Mouse (Mus musculus) gastrocnemius, postnatal 14 days (tissue): ENCODE results near the gene Dkkl1. TPM values are rescaled to one million over a fixed set of nuclear protein-coding genes. Genes with fewer than 3 reads are reported as not detected.
A peak's percentile ranks its signal among the peaks of the same experiment; 100 is the strongest.
"Not testable (repeated sequence)": the region's sequence is repeated elsewhere in the genome, so short reads cannot be mapped to it uniquely, and the experiment has no call there.

Experiments used
- DNase-seq: peaks from one replicate; pipeline ENCODE4 v3.0.0; 2021; ENCODE audit warnings: mixed read lengths
- intact Hi-C: fragments of 180-260 bp; cut with DNase I; formaldehyde crosslinking; loops from one replicate; pipeline ENCODE4 v1.15.1; 2025; ENCODE audit warnings: low total_unique reads
- total RNA-seq, 2 experiments: library from RNA; stranded (reverse); gene quantifications; 2 replicates each; pipeline ENCODE4 v1.2.3; 2021

Gene Dkkl1
- total RNA-seq, 2 experiments from 2014 or later, result not detected

- no peak for DNase-seq
- intact Hi-C loops, result no loop called here
These were observed 37.2 kb downstream of the Dkkl1 start for GRCm38 (mm10) chr7:45174567-45175280.

GRCm38 (mm10) chr7:45173772-45174171 is 38.2 kb downstream of the Dkkl1 start:
- intact Hi-C loops, result not testable (repeated sequence)

DNA sequence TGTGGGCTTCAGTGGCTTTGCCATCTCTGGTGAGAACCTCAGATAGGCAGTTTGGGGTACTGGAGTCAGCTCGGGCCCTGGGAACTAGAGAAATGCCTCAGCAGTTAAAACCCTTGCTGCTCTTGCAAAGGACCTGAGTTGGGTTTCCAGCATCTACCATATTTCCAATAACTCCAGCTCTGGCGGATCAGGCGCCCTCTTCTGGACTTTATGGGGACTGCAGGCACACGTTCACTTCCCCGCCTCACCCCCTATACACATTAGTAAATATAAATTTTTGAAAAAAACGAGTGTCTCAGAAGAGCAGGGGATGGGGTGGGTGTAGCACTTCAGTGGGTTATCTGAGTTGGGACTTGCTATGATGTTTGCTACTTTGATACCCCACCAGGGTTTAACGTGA is 39.0 kb downstream of the Dkkl1 start:
- DNase-seq, result no peak
- intact Hi-C loops, result no loop called here

More at GRCm38 (mm10) chr7:45173772-45174171, 38.2 kb downstream of the Dkkl1 start:
- DNase-seq, result not testable (repeated sequence)

DNA sequence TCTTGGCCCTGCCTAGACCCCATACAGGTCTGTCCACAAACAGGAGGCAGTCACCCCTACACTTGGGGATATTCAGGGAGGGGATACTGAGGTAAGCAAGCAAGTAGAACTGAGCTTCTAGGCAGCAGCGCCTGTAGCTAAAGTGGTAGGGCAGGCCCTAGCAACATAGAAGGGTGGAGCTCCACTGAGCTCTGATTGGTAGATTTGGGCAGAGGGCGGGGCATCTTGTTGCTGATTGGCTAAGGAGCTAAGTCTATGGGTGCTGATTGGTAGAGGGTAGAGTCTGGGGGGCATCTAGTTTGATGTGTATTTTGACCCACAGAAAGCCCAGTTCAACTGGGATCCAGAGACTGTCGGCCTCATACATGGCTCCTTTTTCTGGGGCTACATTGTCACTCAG is 42.5 kb downstream of the Dkkl1 start:
- no peak for DNase-seq
- intact Hi-C loops, result no loop called here

DNA sequence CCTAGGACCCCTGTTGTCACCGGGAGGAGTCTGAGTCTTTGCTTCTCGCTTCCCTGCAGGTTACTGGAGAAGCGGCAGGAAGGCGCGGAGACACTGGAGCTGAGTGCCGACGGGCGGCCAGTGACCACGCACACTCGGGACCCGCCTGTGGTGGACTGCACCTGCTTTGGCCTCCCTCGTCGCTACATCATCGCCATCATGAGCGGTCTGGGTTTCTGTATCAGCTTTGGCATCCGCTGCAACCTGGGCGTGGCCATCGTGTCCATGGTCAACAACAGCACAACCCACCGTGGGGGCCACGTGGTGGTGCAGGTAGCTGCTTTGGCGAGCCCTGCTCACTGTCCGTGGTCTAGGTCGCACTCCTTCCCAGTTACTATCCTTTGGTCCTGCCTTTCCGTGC is 43.3 kb downstream of the Dkkl1 start:
- intact Hi-C loops, result no loop called here
- DNase-seq, result no peak

- intact Hi-C loops, result no loop called here
- DNase-seq, result no peak
These were observed 44.0 kb downstream of the Dkkl1 start for GRCm38 (mm10) chr7:45167761-45168445.

- intact Hi-C loops, result no loop called here
- DNase-seq, result no peak
These were observed 45.0 kb downstream of the Dkkl1 start for GRCm38 (mm10) chr7:45166950-45167401.

- no peak for DNase-seq
- intact Hi-C loops, result no loop called here
These were observed 46.2 kb downstream of the Dkkl1 start for GRCm38 (mm10) chr7:45165701-45166100.

DNA sequence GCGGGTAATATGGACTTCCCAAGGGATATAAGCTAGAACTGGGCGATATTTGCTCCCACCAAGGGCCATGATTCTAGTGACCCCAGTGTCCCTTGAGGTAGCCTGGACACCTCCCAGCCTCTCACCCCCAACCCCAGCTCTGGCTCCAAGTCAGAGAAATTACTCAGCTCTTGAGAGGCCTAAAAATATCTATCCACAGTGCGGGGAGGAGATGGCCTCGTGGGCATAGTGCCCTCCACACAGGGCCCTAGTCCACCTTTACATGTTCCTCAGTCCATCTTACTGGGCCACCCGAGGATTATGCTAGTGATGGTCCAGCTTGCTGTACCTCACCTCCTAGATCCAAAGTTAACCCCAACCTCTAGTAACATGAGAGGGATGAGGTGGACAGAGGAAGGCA is 47.1 kb downstream of the Dkkl1 start:
- no peak for DNase-seq
- intact Hi-C loops, result no loop called here

DNA sequence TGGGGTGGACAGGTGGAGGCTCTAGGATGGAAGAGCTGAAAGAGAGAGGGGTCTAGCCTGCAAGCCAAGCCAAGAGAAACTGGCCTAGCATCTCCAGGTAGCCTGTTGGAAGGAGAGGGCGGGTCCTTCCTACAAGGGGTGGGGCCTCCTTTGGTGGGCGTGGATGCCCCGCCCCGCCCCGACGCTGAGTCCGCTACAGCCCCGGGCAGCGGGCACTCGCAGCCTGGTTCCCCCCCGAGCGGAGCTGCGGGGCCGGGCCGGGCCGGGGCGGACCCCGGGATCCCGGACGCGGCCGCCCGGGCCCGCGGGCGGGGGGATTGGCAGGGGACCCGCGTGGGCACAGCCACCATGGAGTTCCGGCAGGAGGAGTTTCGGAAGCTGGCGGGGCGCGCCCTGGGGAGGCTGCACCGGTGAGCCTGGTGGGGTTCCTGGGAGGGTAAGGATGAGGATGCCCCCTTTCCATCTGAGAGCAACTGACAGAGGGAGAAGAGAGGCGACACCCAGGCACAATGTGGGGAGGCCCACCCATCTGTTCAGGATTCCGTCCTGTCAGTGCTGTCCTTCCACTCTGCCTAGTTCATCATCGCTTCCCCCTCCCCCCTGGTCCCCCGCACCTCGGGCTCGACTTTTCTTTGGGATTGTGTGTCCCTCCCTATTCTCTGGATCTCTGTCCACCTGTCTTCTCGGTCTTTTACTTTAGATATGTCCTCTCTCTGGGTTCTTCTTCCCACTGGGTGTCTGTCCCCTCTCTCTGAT is 48.0 kb downstream of the Dkkl1 start, which contains the start of gene Slc17a7:
TSS of gene Slc17a7 (plus strand) at position 215 of the 756 bp plus-strand sequence.
- DNase-seq, result no peak
- intact Hi-C loops, result no loop called here

DNA sequence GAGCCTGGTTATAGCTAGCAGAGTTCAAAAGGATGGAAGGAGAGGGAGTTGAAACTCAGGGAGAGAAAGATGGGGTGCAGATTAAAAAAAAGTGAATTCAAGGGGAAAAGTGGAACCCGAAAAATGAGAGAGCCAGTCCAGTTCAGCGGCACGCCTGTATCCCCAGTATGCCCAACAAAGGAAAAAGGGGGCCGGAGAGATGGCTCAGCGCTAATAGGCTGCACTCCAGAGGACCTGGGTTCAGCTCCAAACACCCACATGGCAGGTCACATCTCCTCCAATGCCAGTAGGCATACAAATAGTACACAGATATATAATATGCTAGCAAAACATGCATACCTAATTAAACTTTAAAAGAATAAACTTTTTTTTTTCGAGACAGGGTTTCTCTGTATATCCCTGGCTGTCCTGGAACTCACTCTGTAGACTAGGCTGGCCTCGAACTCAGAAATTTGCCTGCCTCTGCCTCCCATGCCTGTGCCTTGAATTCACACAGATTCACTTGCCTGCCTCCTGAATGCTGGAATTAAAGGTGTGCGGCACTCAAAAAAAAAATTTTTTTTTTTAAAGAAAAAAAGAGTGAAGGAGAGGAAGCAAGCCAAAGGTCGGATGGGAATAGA is 48.8 kb downstream of the Dkkl1 start:
- intact Hi-C loops, result no loop called here
- DNase-seq, result no peak

DNA sequence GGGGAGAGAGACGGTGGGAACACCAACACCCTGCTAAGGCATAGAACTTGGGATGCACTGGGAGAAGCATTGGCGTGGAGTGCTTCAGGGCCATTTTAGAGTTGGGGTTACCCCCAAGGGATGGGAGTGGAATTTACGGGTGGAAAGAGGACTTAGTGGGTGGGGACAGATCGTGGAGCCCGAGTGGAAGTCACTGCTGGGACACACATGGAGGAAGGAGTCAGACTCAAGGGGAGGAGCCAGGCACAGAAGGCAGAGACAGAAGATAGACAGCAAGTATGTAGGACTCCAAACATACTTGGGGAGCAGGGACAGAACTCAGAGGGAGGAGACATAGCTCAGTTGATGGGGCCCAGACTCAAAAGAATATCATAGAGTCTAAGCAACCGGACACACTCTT is 49.4 kb downstream of the Dkkl1 start:
- intact Hi-C loops, result no loop called here

GRCm38 (mm10) chr7:45161612-45162473 is 50.1 kb downstream of the Dkkl1 start:
- DNase-seq, result peak; percentile 90

More for the DNA sequence above, 49.4 kb downstream of the Dkkl1 start:
- DNase-seq, result no peak

DNA sequence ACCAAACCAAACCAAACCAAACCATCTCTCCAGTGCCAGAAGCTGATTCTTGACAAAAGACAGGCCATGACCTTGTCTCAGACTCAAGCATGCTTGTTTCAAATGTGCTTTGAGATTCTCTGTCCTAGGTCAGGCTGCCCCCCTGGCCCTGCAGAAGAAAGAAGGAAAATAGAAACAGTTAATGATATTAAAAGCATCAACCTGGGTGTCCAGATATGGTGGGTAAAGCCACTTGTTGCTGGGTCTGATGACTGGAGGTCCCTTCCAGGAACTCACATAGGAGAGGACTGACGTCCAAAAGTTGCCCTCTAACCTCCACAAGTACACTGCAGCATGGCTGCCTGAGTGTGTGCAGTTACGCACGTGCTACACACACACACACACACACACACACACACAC is 51.1 kb downstream of the Dkkl1 start:
- DNase-seq, result no peak

More at GRCm38 (mm10) chr7:45161612-45162473, 50.1 kb downstream of the Dkkl1 start:
- intact Hi-C loops, result no loop called here

GRCm38 (mm10) chr7:45160316-45160800 is 51.6 kb downstream of the Dkkl1 start:
- intact Hi-C loops, result no loop called here
- DNase-seq, result no peak

More for the DNA sequence above, 51.1 kb downstream of the Dkkl1 start:
- intact Hi-C loops, result no loop called here

GRCm38 (mm10) chr7:45158991-45159390 is 53.0 kb downstream of the Dkkl1 start:
- intact Hi-C loops, result loop anchor here (2.0 kb wide), 1 partner anchor 42 kb away; no protein-coding TSS in a partner anchor
- no peak for DNase-seq
